Mouse (Mus musculus): ENCODE data around the gene Rpl9-ps6. TPM values are rescaled to one million over a fixed set of nuclear protein-coding genes. Genes with fewer than 3 reads are reported as not detected.

Rpl9-ps6 gene
- 63.1 and 70.5 TPM in 2 replicates for polyA plus RNA-seq (2015; fragmentation: Nextera tagmentation; extraction: Ambion mirVana)

DNA sequence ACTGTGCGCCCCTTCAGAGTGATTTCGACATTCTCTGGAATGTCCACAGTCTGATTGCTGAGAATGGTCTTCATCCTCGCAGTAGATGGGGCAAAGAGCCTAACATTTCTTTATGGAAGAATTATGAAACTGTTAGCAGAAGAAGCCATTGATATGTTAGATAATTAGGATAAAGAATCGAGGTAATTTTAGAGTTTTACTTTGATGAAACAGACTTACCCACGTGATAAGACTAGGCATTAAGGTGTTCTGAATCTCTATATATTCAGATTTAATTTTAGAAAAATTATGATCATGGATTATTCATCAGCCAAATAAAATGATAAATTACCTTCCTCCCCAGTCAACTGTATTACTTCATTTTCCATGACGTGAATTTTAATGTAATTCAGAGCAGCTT is at the start of gene Rpl9-ps6:
TSS of gene Rpl9-ps6 (minus strand) at position 101 of the 400 bp plus-strand sequence.
- H3K27me3 ChIP-seq: no peaks in the 10 kb centered on the region
- no peak within 1 kb of the TSS for H3K4me3 ChIP-seq
- no peaks in the 10 kb centered on the region for H3K9me3 ChIP-seq
- ATAC-seq (replicated peaks): no peak
- H3K4me1 ChIP-seq: no peaks in the 10 kb centered on the region
- 89% methylated on average over 6 of the region's 6 CpGs for WGBS
- H3K36me3 ChIP-seq: no peaks in the 10 kb centered on the region
- H3K9ac ChIP-seq (replicated peaks): no peak within 1 kb of the TSS
- H3K27ac ChIP-seq (replicated peaks): no peak within 1 kb of the TSS
- H3K4me2 ChIP-seq (replicated peaks): no peak within 1 kb of the TSS

DNA sequence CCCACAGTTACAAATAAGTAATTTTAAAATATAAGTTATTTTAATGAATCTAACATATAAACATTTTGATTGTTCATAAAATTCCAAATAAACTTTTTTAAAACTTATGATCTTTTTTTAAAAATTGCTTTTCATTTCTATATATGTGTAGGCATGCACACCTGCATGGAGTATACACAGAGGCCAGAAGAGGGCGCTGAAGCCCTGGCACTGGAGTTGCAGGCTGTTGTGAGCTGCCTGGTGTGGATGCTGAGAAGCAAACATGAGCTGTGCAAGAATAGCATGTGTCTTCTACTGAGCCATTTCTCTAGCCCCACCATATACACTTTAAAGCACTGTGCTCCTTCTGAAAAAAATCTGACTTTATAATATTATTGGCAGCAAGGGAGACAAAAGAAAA is 46.1 kb upstream of the Rpl9-ps6 start:
- no peak overlapping the region for H3K9ac ChIP-seq (replicated peaks)
- no peaks in the 10 kb centered on the region for H3K9me3 ChIP-seq
- no peaks in the 10 kb centered on the region for H3K4me1 ChIP-seq
- WGBS: 55% methylated on average over 1 of the region's 1 CpGs
- H3K27me3 ChIP-seq: no peaks in the 10 kb centered on the region
- H3K36me3 ChIP-seq: peaks cover 43% of the 10 kb centered on the region
- no peak overlapping the region for H3K4me3 ChIP-seq
- no peak overlapping the region for H3K4me2 ChIP-seq (replicated peaks)
- ATAC-seq (replicated peaks): no peak
- H3K27ac ChIP-seq (replicated peaks): no peak overlapping the region

DNA sequence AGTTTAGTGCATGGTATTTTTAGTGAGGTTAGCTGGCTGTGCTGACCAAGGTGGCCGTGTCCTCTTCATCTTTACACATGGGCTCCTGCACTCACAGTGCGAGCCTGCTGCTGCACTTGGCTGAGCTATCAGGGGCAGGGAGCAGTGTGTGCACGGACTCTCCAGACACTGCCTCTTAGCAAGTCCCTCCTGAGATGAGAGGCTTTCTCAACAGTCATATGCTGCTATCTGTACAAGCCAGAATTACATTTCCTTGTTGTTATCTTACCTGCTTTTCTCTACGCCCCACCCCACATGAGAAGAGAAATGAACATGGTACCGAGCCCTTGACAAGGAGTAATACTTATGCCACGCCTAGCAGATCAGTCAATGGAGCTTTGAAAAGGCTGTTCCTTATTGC is 44.6 kb upstream of the Rpl9-ps6 start:
- H3K4me3 ChIP-seq: no peak overlapping the region
- no peaks in the 10 kb centered on the region for H3K9me3 ChIP-seq
- no peak overlapping the region for H3K9ac ChIP-seq (replicated peaks)
- peaks cover 35% of the 10 kb centered on the region for H3K36me3 ChIP-seq
- no peaks in the 10 kb centered on the region for H3K4me1 ChIP-seq
- no peak overlapping the region for H3K4me2 ChIP-seq (replicated peaks)
- 95% methylated on average over 6 of the region's 6 CpGs for WGBS
- ATAC-seq (replicated peaks): no peak
- H3K27me3 ChIP-seq: no peaks in the 10 kb centered on the region
- no peak overlapping the region for H3K27ac ChIP-seq (replicated peaks)

DNA sequence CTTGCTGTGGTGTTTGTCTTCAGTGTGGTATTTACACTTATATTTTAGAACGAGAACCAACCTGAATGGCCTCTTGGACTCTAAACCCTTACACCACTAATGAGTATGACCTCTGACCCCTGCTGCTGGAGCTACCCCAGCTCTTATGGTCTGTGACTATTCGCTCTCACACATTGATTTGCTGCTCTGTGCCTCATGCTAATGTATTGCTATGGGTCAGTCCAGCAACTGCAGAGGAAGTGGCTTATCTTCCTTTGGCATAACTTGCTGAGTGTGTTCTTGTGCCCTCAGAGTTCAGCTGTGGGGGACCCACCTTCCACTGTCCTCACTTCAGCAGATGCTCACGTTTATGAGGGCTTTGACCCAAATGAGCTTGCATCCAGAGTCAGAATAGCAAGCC is 43.9 kb upstream of the Rpl9-ps6 start:
- 78% methylated on average over 3 of the region's 3 CpGs for WGBS
- Histone ChIP-seq H3K9ac (replicated peaks) (no peak overlapping the region), H3K4me1 (no peaks in the 10 kb centered on the region), H3K4me3 (no peak overlapping the region), H3K27me3 (no peaks in the 10 kb centered on the region), H3K9me3 (no peaks in the 10 kb centered on the region), H3K4me2 (replicated peaks) (no peak overlapping the region), H3K27ac (replicated peaks) (no peak overlapping the region), H3K36me3 (peaks cover 29% of the 10 kb centered on the region)
- ATAC-seq (replicated peaks): no peak

DNA sequence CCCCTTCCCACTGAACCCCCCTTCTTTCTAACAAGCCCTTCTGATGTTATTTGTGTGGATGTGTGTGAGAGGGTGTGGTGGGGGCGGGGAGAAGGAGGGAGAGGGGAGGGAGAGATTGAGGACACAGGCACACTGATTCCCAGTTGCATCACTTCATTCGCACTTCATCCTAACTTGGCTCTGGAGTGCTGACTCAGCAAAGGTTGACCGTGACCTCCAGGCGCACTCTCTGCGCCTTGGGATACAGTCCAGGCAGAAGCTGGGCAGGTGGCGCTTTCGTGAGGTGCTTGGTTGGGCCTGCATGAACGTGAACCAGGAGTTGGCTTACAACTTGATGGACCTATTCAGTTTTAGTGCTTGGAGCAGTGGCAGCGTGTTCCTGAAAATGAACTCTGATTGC is 41.1 kb upstream of the Rpl9-ps6 start:
- Histone ChIP-seq H3K36me3 (peaks cover 11% of the 10 kb centered on the region; the same call in 1 of the 2 replicates), H3K4me2 (replicated peaks) (no peak overlapping the region), H3K4me3 (no peak overlapping the region), H3K9ac (replicated peaks) (no peak overlapping the region), H3K27ac (replicated peaks) (no peak overlapping the region), H3K27me3 (no peaks in the 10 kb centered on the region), H3K4me1 (no peaks in the 10 kb centered on the region), H3K9me3 (no peaks in the 10 kb centered on the region)
- ATAC-seq (replicated peaks): no peak
- WGBS: 95% methylated on average over 9 of the region's 9 CpGs

DNA sequence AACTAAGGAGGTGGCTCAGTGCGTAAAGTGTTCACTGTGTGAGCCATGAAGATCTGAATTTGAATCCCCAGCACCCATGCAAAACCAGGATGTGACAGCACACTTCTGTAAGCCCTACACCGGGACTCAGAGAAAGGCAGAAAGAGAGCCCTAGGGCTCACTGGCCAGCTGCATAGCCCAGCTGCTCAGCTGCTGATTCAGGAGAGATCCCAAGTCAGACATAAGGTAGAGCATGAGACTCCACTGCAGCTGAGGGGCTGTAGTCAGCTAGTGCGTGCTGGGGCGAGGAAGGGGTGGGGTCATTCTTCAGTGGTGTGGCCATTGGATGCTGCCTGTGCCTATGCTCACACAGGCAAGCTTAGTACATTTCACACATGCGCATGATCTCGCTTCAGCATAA is 40.7 kb upstream of the Rpl9-ps6 start:
- ATAC-seq (replicated peaks): no peak
- H3K27me3 ChIP-seq: no peaks in the 10 kb centered on the region
- H3K27ac ChIP-seq (replicated peaks): no peak overlapping the region
- H3K9ac ChIP-seq (replicated peaks): no peak overlapping the region
- H3K4me2 ChIP-seq (replicated peaks): no peak overlapping the region
- no peak overlapping the region for H3K4me3 ChIP-seq
- peaks cover 10% of the 10 kb centered on the region; the same call in 1 of the 2 replicates for H3K36me3 ChIP-seq
- H3K4me1 ChIP-seq: no peaks in the 10 kb centered on the region
- 93% methylated on average over 6 of the region's 6 CpGs for WGBS
- no peaks in the 10 kb centered on the region for H3K9me3 ChIP-seq

DNA sequence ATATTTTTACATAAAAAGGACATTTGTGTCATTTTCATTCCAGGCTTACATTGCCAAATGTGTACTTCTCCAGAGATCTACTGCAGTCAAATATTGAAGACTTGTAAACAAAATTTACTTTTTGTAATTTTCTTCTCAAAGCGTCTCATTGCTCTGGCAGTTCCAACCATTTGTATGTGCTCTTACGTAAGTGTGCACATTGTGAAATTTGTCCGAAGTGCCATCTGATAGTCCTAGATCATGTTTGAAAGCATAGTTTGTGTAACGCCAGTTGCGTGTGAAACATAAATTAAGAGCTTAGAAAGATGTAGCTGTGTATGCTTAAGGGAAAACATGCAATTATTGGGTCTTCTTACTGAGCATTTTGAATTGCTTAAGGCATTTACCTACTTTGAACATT is 40.1 kb upstream of the Rpl9-ps6 start:
- no peak overlapping the region for H3K27ac ChIP-seq (replicated peaks)
- H3K27me3 ChIP-seq: no peaks in the 10 kb centered on the region
- WGBS: 90% methylated on average over 5 of the region's 5 CpGs
- H3K9me3 ChIP-seq: no peaks in the 10 kb centered on the region
- peaks cover 7% of the 10 kb centered on the region; the same call in 1 of the 2 replicates for H3K36me3 ChIP-seq
- H3K4me2 ChIP-seq (replicated peaks): no peak overlapping the region
- ATAC-seq (replicated peaks): no peak
- no peaks in the 10 kb centered on the region for H3K4me1 ChIP-seq
- no peak overlapping the region for H3K4me3 ChIP-seq
- no peak overlapping the region for H3K9ac ChIP-seq (replicated peaks)

DNA sequence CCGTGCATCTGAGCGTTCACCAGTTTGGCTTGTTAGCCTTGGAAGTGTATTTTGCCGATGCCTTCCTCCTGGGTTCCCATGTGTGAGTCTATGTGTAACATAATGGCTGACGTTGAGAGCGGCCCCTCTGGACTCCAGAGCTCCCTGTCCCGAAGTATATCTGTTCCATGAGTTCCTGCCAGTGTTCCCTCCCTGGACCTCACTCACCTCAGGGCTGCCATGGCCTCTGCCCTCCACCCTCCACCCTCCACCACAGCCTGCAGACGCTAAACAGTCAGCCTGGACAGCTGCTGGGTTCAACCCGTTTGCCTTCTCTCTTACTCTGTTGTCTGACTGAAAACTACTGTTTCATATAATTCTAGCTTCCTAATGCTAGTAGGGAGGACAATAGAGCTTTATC is 39.7 kb upstream of the Rpl9-ps6 start:
- H3K27me3 ChIP-seq: no peaks in the 10 kb centered on the region
- H3K4me2 ChIP-seq (replicated peaks): no peak overlapping the region
- no peak overlapping the region for H3K9ac ChIP-seq (replicated peaks)
- no peaks in the 10 kb centered on the region for H3K9me3 ChIP-seq
- no peak for ATAC-seq (replicated peaks)
- no peak overlapping the region for H3K4me3 ChIP-seq
- no peak overlapping the region for H3K27ac ChIP-seq (replicated peaks)
- 87% methylated on average over 8 of the region's 8 CpGs for WGBS
- H3K36me3 ChIP-seq: peaks cover 5% of the 10 kb centered on the region; the same call in 1 of the 2 replicates
- H3K4me1 ChIP-seq: no peaks in the 10 kb centered on the region

DNA sequence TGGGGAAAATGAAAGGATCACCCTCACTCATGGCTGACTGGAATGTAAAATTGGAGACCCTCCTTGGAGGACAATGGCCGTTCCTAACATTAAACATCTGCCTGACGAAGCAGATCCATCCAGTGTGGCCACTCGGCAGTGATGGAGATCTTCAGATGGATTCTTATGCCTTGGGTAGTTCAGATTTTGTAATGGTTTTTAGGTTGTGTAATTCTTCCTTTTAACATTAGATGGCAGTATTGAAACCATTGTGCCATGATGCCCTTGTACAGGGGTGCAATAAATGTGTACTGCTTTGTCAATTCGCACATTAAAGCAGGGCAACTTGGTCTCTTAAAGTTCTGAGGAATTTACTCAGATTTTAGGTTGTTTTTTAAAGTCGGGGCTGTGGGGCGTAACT is 35.0 kb upstream of the Rpl9-ps6 start:
- Histone ChIP-seq H3K27ac (replicated peaks) (no peak overlapping the region), H3K4me1 (no peaks in the 10 kb centered on the region), H3K36me3 (peaks cover 8% of the 10 kb centered on the region), H3K27me3 (no peaks in the 10 kb centered on the region), H3K4me3 (no peak overlapping the region), H3K9me3 (no peaks in the 10 kb centered on the region), H3K9ac (replicated peaks) (no peak overlapping the region), H3K4me2 (replicated peaks) (no peak overlapping the region)
- ATAC-seq (replicated peaks): peak; percentile 57; the same call in 1 of the 2 replicates
- 84% methylated on average over 6 of the region's 6 CpGs for WGBS

DNA sequence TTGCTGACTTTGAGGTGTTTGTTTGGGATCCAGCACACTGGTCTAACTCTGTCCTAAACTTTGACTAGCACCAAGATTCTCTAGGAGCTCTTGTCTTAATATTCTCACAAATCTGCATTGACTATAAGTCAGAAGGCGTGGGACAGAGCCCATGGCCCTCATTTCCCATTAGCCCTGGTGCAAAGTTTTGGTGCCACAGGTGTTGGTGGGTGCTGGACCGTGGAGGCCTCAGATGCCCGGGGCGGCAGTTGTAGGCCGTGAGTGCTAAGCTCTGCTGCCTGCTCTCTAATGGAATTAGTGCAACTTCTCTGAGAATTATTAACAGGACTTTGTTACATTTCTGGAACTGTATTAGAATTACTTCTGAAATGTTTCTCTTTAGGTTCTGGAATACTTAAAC is 31.6 kb upstream of the Rpl9-ps6 start:
- H3K27me3 ChIP-seq: no peaks in the 10 kb centered on the region
- H3K9ac ChIP-seq (replicated peaks): no peak overlapping the region
- H3K9me3 ChIP-seq: no peaks in the 10 kb centered on the region
- ATAC-seq (replicated peaks): no peak
- WGBS: 95% methylated on average over 5 of the region's 5 CpGs
- H3K36me3 ChIP-seq: peaks cover 8% of the 10 kb centered on the region
- H3K4me3 ChIP-seq: no peak overlapping the region
- no peak overlapping the region for H3K27ac ChIP-seq (replicated peaks)
- H3K4me2 ChIP-seq (replicated peaks): no peak overlapping the region
- no peaks in the 10 kb centered on the region for H3K4me1 ChIP-seq

DNA sequence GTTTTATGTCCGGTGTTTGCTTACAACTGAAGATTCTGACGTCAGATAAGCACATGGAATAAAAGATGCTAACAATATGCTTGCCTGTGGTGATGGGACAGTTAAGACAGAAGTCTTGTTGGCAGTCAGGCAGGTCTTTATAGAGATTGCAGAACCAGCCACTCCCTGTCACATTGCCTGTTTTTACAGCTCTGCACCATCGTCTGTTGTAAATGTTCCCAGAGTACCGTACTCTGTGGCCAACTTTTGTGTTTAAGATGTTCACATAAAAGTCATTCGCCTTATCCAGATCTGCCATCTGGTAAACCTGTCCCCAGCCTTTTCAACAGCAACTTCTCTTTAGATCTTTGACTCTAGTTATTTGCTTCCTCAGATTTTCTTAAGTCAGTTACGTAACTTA is 31.0 kb upstream of the Rpl9-ps6 start:
- Histone ChIP-seq H3K36me3 (peaks cover 8% of the 10 kb centered on the region), H3K9me3 (no peaks in the 10 kb centered on the region), H3K4me3 (no peak overlapping the region), H3K4me2 (replicated peaks) (no peak overlapping the region), H3K9ac (replicated peaks) (no peak overlapping the region), H3K27me3 (no peaks in the 10 kb centered on the region), H3K27ac (replicated peaks) (no peak overlapping the region), H3K4me1 (no peaks in the 10 kb centered on the region)
- ATAC-seq (replicated peaks): no peak
- WGBS: 93% methylated on average over 6 of the region's 6 CpGs

DNA sequence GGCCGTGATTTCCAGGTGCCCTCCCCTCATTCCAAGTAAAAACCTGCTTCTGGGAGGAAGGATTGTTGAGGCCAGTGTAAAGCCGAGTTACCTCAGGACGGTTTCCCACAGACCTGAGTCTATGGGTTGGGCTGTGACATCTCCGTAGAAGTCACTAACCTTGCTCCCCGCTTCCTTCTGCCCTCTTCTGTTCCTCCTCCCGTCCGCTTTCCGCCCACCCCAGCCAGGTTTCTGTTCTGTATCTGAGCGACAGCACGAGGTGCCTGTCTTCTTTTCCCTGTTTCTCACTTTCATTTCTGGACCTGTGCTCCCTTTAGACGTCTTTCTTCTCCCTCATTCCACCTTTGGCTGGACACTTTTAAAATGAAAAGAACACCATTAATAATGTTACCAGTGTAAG is 28.7 kb upstream of the Rpl9-ps6 start:
- no peak for ATAC-seq (replicated peaks)
- no peak overlapping the region for H3K9ac ChIP-seq (replicated peaks)
- no peak overlapping the region for H3K4me2 ChIP-seq (replicated peaks)
- H3K4me3 ChIP-seq: no peak overlapping the region
- H3K9me3 ChIP-seq: no peaks in the 10 kb centered on the region
- H3K4me1 ChIP-seq: no peaks in the 10 kb centered on the region
- peaks cover 11% of the 10 kb centered on the region; the same call in 1 of the 2 replicates for H3K36me3 ChIP-seq
- no peaks in the 10 kb centered on the region for H3K27me3 ChIP-seq
- WGBS: 90% methylated on average over 11 of the region's 11 CpGs
- H3K27ac ChIP-seq (replicated peaks): no peak overlapping the region

DNA sequence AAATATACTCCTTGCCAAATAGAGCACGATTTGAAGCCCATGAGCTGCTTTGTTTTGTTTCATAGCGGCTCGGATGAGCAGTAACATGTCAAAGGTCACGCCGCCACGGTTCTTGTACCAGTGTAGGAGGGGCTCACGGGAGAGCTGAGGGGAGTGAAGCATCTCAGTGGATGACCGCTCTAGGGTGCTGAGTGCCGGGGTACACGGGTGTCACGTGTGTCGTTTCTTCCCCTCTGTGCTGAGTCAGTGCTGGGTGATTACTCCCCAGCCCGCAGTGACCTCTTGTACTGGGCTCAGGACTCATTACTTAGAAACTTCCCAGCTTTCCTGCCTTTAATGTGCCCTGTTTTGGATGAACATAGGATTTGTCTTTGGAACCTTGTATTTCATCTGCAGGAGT is 28.2 kb upstream of the Rpl9-ps6 start:
- no peak overlapping the region for H3K9ac ChIP-seq (replicated peaks)
- no peak overlapping the region for H3K27ac ChIP-seq (replicated peaks)
- H3K4me1 ChIP-seq: no peaks in the 10 kb centered on the region
- peaks cover 10% of the 10 kb centered on the region; the same call in 1 of the 2 replicates for H3K36me3 ChIP-seq
- H3K9me3 ChIP-seq: no peaks in the 10 kb centered on the region
- H3K4me3 ChIP-seq: no peak overlapping the region
- no peak for ATAC-seq (replicated peaks)
- H3K27me3 ChIP-seq: no peaks in the 10 kb centered on the region
- WGBS: 93% methylated on average over 13 of the region's 13 CpGs
- no peak overlapping the region for H3K4me2 ChIP-seq (replicated peaks)

All from forebrain, embryonic 15.5 days (tissue).